Mouse (Mus musculus): ENCODE measurements around the gene Nav2. TPM values are rescaled to one million over a fixed set of nuclear protein-coding genes. Genes with fewer than 3 reads are reported as not detected.

The Nav2 gene
- total RNA-seq, 2 experiments from 2014 or later: 71.1 to 81.0 TPM

DNA sequence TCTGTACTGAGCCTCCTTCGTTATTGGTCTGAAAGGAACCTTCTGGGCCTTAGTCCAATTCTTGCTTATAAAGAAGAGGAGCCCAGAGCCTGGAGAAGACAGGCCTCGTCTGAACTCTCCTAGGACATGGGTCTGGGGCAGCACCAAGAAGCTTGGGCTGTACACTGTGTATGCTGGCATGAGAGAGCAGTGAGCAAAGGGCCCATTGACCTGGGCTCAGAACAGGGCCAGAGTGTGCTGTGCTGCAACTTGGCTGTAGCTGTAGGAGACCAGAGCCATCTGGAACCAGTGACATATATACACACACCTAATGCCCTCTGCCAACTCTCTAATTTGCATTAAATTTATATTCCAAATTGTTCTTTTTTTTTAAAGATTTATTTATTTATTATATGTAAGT is 621.0 kb downstream of the Nav2 start:
- DNase-seq (ENCODE audit: low spot score in 2 of 2): no peak

DNA sequence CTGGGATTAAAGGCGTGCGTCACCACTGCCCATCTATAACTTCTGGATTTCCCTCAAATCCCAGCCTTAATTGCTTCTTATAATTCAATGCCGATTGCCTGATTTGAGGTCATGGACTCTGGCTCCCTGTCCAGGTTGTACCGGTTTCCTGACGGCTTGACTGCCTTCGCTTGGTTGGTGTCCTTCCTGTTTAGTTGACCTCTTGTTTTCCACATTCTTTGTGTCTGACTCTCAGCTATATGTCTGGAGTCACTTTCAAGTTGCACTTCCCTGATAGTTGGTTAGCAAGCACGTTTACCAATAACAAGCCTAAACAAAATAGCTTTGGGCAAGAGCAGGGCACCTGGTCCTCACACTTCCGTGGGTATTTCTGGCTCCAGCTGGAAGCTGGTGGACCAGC is 625.1 kb downstream of the Nav2 start:
- DNase-seq (ENCODE audit: low spot score in 2 of 2): no peak

DNA sequence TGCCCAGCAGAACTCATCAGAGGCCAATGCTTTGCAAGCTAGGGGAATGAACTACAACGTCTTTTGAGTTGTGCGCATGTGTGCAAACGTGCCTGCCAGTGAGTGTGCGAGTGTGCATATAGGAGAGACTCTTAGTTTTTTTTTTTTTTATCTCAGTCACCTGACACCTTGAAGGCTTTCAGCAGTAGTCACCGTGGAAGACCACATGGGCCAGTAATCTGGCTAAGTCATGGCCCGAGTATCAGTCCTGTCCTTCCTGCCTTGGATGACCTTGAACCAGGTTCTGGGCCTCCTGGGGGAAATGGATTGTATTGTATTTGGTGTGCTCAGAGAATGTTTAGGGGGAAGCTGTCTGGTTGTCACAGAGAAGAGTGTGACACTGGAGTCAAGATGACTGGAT is 625.7 kb downstream of the Nav2 start:
- no peak for DNase-seq (ENCODE audit: low spot score in 2 of 2)

DNA sequence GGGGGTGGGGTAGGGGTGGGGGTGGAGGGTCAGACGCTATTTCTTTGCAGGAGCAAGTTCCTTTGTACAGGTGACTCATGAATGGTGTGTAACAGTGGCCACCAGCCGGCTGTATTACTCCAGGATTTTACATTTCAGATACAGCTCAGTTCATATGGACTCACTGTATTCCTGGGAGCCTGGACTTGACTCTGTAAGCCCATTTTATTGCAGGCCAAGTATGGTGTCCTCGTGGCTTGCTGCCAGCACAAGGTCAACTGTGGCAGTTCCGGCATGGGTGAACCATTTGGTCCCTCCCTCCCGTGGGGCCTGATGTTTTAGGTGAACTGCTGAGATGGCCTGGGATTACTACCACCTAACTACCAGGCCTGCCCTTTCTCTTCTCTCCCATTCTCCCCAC is 629.8 kb downstream of the Nav2 start:
- DNase-seq (ENCODE audit: low spot score in 2 of 2): no peak

DNA sequence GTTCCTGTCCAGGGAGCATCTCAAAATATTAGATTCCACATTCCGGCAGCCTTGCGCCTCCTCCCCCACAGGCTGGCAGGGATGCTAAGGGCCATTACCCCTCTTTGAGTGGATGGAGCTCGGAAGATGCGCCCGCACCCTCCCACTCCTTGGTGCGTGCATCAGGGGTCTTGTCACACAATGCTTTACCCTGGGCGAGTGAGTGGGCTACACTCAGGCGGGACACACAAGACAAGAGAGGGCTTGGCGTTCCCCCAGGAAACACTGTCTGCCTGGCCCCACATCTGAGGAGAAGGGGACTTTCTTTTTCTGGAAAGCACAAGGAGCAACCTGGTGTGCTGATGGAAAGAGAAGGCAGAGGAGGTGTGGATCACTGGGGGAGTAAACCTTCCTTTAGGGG is 631.7 kb downstream of the Nav2 start:
- peak in 1 of 2 experiments; percentile 58 for DNase-seq (ENCODE audit: low spot score in 2 of 2)

DNA sequence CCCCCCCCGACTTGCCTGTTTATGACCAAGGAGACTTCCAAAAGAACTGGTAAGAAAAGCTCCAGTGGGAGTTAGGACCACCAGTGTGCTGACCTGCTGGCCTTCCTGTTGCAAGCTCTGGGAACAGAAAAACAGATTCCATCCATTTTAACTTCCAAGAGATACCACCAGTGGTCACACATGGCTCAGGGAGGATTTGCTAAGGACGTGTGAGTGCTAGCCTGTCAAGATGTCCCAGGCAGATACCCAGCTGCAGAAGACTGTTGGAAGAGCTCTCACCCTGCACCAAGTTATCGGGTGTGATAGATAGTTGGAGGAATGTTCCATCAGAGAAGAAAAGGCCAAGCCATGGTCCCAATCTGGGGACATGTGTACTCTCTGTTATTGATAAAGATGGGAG is 633.6 kb downstream of the Nav2 start:
- no peak for DNase-seq (ENCODE audit: low spot score in 2 of 2)

DNA sequence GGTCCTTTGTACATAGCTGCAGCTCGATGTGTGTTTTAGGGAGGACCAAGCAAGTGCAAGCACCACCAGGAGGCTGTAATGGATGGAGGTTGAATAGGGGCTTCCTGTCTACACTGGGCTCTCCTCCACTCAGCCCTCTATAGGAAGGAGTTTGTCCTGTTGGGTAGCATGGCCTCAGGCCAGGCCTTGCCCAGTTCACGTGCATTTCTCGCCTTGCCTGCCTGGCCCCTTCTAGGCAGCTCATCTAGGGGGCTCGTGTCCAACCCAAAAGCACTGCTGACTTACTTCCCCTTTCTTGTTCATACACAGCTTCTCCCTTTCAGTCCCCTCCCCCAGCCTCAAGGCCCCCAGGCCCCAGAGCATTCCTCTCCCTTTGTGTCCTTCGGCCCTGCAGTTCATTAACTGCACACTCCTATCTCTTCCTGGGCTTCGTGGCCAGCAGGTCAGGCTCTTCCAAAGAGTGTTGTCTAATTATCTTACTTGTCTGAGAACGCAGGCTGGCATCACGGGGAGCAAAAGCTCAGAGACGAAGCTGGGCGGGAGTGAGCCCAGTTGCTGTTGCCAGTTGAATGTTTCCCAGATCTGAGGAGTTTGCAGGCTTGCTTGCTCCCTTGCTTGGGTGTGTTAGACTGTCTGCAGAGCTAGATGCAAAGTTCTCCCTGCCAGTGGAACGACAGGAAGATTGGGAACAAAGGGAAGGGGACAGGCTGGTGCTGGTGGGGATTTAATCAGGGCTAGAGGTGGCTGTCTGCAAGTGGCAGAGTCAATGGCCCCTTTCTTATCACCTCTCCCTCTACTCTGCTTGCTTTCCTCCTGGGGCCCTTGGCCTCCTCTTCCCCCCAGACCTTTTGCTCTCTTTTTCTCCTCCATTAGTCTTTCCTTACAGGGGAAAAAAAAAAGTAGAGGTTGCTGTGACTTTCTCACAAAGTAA is 636.5 kb downstream of the Nav2 start:
- DNase-seq (ENCODE audit: low spot score in 2 of 2): no peak

DNA sequence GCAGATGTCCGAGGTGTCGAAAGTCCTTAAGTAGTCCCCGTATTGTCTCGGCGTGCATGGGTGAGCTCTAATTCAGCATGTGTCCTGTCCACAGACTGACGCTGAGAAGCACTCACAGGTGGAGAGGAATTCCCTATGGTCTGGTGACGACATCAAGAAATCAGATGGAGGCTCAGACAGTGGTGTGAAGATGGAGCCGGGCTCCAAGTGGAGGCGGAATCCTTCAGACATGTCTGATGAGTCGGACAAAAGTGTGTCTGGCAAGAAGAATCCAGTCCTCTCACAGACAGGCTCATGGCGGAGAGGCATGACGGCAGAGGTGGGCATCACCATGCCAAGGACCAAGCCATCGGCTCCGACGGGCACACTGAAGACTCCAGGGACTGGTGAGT is 637.2 kb downstream of the Nav2 start:
- DNase-seq (ENCODE audit: low spot score in 2 of 2): peak in 1 of 2 experiments; percentile 35

DNA sequence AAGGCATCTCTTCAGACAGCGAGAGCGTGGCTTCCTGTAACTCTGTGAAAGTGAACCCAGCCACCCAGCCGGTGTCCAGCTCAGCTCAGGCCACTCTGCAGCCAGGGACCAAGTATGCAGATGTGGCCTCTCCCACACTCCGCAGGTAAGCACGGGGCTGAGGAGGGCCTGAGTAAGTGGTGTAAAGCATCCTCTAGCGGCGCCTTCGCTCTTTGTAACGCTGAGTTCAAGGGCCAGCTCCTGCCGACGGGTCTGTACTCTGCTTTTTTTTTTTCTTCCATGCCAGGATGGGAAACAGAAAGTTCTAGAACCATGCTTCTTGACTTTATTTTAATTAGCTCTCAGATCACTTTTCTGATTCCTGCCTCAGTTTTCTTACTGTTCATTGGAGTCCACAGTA is 639.9 kb downstream of the Nav2 start:
- DNase-seq (ENCODE audit: low spot score in 2 of 2): no peak

DNA sequence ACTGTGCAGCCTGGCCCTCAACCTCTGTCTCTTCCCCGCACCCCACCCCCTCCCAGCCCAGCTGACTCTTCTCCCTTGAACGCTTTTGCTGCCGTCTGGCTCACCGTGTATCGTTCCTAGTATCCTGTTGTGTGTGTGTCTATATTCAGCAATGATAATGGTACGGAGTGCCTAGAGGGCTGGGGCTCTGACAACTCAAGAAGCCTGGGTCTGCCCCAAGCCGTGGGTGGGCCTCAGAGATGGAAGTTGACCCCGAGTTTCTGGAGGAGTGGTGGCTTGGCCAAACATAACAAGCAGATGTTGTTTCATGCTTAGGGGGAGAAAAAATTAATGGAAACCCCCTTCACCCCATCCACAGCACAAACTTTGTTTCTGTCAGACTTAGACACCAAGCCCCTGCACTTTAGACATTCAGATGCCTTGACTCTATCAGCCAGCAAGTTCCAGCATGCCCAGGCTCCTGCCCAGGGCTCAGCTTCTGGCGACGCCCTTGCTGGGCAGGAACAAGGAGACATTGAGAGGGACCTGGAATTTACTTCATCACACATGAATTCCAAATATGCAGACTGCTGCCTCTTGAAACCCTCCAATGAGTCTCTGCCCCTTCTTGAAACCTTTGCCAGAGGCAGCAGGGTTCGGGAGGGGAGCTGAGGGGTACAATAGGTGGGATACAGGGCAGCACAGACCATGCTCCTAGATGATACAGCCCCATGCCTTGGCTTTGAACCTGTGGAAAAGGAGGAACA is 644.9 kb downstream of the Nav2 start:
- DNase-seq (ENCODE audit: low spot score in 2 of 2): no peak

DNA sequence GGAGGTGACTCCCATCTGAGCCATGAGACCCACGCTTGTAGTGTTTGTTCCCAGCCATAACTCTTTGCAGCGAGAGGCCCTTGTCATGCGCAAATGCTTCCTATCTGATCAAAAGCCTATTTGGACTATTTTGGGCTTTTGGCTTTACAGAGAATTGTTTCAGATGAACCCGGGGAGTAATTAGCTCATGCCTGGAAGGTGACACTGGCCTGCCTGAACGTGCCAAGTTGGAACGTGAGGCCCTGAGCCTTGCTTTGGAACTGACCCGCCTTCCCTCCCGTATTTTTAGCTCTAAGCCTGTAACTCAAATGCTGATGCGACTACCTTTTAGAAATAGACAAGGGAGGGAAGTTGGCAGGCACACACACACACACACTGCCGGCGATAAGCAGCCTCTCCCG is 649.7 kb downstream of the Nav2 start:
- DNase-seq (ENCODE audit: low spot score in 2 of 2): no peak

DNA sequence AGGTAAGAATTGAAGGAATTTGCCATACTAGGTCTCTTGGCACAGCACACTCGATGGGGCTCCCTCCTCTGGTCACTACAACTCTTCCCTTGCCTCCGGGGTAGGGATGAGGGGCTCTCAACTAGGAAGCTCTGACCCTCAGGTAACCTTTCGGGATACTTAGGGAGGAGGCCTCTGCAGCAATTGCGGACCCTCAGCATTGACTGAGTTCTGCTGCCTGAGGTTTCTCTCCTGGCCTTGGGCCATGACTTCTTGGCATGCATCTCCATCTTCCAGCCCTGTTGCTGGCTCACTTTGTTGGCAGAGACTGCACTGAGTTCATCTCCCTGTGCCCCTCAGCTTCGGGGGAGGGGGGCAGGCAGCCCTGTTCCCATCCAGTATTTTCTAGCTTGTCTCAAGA is 650.4 kb downstream of the Nav2 start:
- no peak for DNase-seq (ENCODE audit: low spot score in 2 of 2)

DNA sequence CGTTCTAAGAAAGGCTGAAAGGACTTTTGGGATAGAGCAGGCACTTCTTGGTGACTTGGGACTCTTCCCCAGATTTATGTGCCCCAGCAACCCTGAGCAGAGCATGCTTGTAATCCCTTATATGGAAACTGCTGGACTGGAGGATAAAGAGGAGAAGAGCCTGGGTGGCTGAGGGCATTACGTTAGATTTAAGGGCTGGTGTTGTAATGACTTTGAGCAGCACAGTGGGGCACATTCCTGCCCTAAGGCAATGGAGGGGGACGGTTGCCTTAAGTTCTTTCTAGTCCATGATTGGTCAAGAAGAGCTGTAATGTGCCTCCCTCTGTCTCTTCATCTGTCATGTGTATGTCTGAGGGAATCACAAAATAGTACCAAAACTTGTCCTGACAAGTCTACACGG is 651.5 kb downstream of the Nav2 start:
- DNase-seq (ENCODE audit: low spot score in 2 of 2): no peak

DNA sequence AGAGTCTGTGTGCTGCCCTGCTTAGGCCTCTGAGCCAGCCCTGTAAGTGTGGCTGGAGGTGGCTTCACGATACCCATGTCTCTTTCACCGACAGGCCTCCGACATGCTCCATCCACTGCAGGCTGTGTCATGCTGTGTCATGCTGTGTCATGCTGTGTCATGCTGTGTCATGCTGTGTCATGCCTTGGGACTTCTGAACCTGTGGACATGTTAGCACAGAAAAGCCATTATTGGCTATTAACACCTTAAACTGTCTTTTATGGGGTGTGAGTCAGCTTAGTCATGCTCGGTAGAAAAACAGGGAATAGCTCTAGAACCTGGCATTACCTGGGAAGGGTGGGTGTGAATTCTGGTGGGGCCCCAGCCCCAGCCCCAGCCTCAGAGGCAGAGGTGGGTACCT is 653.9 kb downstream of the Nav2 start:
- DNase-seq (ENCODE audit: low spot score in 2 of 2): no peak

DNA sequence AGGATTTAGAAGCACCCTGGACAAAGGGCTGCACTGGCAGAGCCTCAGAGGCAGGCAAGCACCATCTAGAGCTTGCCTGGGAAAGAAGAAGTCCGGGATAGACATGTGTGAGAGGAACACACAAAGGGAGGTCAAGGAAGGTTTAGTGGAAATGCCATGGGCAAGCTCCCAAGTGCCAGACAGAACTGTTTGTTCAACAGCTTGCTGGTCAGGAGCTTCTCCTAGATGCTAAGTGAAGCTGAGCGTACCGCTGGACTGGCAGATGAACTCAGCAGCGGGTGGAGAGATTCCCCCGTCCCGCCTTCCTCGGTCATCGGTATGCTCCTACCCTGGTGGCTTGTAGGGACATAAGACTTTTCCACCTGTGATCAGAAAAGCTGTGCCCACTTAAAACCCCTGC is 654.3 kb downstream of the Nav2 start:
- no peak for DNase-seq (ENCODE audit: low spot score in 2 of 2)

DNA sequence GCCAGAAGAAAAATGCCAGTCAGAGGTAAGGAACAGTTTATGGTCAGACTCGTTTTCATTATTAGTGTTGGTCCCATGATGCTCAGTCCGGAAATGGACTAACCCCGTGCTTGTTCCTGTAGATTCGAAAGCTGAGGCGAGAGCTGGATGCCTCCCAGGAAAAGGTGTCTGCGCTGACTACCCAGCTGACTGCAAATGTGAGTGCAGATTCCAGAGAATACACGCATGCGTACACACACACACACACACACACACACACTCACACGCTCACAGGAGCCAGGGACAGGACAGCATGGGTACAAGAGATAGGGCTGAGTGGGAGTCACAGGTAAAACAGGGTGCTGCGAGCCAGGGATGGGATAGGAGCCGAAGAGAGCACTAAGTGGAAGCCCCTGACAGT is 656.6 kb downstream of the Nav2 start:
- DNase-seq (ENCODE audit: low spot score in 2 of 2): no peak

DNA sequence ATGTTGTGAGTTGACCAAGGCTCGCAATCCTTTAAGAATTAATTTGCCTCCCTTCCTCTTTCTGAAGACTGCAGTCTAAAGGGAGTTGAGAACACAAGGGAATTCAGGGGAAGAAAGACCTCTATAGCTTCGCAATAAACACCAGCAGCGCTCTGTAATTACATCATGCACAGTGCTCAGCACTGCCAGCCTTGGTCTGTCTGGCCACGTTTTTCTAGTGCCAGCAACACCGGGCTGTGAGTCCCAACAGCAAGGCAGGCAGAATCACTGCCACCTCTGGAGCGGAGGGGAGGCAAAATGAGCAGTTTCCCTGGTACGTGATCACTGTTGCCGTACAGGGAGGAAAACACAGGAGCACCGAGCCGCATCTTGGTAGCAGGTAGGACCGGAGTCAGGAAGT is 657.3 kb downstream of the Nav2 start:
- no peak for DNase-seq (ENCODE audit: low spot score in 2 of 2)

DNA sequence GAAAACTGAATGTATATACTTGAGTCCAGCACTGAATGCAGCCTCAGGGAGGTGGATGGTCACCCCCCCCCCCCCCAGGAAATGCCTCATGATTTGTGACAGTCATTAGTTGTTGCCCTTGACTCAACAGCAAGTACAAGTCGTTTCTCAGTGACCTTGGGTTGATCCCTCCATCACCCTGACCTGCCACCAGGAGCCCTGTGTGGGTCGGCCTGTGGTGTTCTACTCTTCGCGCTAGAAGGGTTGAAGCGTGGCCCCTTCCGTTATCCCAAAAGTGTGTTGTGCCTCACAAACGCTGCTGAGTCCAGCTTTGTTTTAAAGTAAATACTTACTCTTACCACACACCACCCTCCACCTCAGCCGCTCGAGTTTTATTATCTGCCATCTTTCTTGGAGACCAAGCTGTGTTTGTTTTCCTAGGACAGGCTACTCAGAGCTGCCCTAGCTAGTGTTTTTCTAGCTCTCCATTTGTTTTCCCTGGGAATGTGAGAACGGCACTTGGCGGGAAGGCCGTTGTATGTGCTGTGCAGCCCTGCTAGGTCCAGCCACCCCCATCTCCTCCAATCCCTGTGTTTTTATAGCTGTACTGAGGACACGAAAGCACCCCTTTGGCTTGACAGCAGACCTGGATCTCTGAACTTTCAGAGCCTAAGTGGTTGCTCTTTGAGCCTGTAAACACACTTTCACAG is 659.0 kb downstream of the Nav2 start:
- DNase-seq (ENCODE audit: low spot score in 2 of 2): no peak

DNA sequence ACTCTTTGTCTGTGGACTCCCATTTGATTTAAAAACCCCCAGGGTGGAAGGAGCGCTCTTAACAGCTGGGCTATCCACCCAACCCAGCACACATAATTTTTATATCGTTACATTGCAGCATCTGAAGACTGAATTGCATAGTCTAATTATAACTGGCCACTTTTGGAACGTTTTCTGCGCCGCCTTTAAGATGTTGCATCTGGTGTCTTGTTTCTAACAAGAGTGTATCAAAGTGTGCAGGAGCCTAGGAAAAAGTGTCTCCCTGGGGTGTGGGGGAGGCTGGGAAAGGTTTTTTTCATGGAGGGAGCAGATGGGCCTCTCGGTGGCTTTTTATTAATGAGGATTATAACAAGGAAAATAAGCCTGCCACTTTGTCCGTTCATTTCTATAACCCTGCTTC is 661.1 kb downstream of the Nav2 start:
- peak; percentile 61 to 63 for DNase-seq (ENCODE audit: low spot score in 2 of 2)

DNA sequence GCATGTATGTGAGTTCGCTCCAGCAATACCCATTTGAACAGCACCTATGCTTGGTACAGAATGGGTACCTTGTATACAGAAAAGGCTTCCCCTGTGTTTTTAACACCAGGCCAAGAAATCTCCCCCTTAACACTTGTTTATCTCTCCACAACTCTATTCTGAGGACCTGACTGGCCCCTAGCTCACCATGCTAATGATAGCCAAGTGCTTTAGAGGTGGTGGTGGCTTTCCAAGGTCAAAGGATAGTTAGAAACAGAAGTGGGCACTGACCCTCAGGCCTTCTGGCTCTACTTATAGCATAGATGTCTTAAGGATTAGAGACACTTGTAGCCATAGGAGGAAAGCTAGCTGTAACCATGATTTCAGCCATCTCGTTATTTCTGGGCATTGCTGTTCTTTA is 663.1 kb downstream of the Nav2 start:
- DNase-seq (ENCODE audit: low spot score in 2 of 2): no peak

DNA sequence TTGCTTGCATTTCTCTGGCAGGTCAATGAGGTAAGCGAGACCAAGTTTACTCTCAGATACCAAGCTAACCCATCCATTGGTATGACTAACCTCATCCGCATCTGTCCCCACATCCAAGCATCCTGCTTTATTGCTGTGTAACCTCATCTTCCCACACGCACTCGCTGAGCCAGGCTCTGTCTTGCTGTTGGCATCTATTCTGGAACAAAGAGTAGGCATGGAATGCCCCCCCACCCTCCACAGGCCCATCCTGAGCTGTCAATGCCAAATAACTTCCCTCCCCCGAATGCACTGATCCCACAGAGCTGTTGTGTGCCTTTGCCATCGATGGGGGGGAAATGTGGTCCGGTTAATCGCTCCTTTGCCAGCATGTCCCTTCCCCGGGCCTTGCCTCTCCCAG is 666.7 kb downstream of the Nav2 start:
- peak; percentile 41 to 66 for DNase-seq (ENCODE audit: low spot score in 2 of 2)

DNA sequence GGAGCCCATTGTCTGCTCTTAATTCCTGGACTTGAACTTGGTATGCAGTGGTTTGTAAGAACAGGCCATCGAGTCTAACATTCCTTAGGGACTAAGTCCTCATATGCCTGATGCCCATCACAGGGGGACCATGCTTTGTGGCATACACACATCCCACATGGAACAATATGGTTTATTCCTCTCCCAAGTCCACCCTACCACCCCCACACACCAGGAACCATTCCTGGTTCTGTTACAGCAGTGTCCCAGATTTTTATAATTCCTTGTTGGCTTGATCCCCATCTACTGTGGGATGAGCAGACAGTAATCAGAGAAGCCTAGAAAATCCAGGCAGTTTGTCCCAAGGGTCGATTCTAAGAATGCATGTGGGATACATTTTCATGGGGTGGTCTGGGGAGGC is 668.6 kb downstream of the Nav2 start:
- DNase-seq (ENCODE audit: low spot score in 2 of 2): no peak

All from left cerebral cortex, adult 18-20 months (tissue).